27 mouse cellular contexts compared by ENCODE assay signal in genomic region chr19:25133959-25134358, GRCm38 (mm10).
"Had no signal": no experiment of that assay in that cellular context is flagged by ENCODE, and none has a peak within 500 bp of the region (broad histone marks: within the 10 kb centered on the region; RNA-seq: fewer than 3 reads in every experiment).

No protein-coding gene starts in this region.

- ATAC-seq: forebrain, embryonic 13.5 days; forebrain, embryonic 14.5 days; forebrain, embryonic 15.5 days; forebrain, postnatal 0 days had no signal

- DNase-seq: cerebellum, adult 9-10 months; cerebellum, adult 9-11 months; cerebellum, postnatal 10 days; cerebellum, postnatal 14 days; cerebellum, postnatal 25 days; cerebellum, postnatal 36 days; embryo, embryonic 11 days; forebrain, postnatal 0 days; gastrocnemius, adult 2 months; gastrocnemius, postnatal 10 days; gastrocnemius, postnatal 14 days; gastrocnemius, postnatal 25 days; gastrocnemius, postnatal 36 days; heart, adult 18-20 months; heart, adult 2 months had no signal

- H3K9ac ChIP-seq: embryonic facial prominence, embryonic 12.5 days; embryonic facial prominence, embryonic 13.5 days; embryonic facial prominence, embryonic 15.5 days; forebrain, embryonic 12.5 days; forebrain, embryonic 13.5 days; forebrain, embryonic 15.5 days; forebrain, postnatal 0 days; heart, embryonic 12.5 days had no signal

- H3K27ac ChIP-seq: embryonic facial prominence, embryonic 10.5 days; embryonic facial prominence, embryonic 12.5 days; embryonic facial prominence, embryonic 13.5 days; embryonic facial prominence, embryonic 15.5 days; forebrain, embryonic 10.5 days; forebrain, embryonic 12.5 days; forebrain, embryonic 13.5 days; forebrain, embryonic 15.5 days; gastrocnemius, adult 2 months; heart, adult 2 months had no signal

- H3K4me3 ChIP-seq: embryonic facial prominence, embryonic 10.5 days; embryonic facial prominence, embryonic 12.5 days; embryonic facial prominence, embryonic 13.5 days; embryonic facial prominence, embryonic 15.5 days; erythroblast, embryonic 14.5 days; forebrain, embryonic 10.5 days; forebrain, embryonic 12.5 days; forebrain, embryonic 13.5 days; forebrain, embryonic 15.5 days; gastrocnemius, adult 2 months; heart, adult 2 months; heart, embryonic 12.5 days had no signal

- H3K4me1 ChIP-seq: embryonic facial prominence, embryonic 12.5 days; embryonic facial prominence, embryonic 13.5 days; embryonic facial prominence, embryonic 15.5 days; forebrain, embryonic 10.5 days; forebrain, embryonic 12.5 days; forebrain, embryonic 13.5 days; forebrain, embryonic 15.5 days had no signal

- H3K9me3 ChIP-seq: embryonic facial prominence, embryonic 10.5 days; embryonic facial prominence, embryonic 12.5 days; embryonic facial prominence, embryonic 13.5 days; embryonic facial prominence, embryonic 15.5 days; forebrain, embryonic 10.5 days; forebrain, embryonic 12.5 days; forebrain, embryonic 13.5 days; forebrain, embryonic 15.5 days; heart, embryonic 12.5 days had no signal

- H3K27me3 ChIP-seq: embryonic facial prominence, embryonic 12.5 days; embryonic facial prominence, embryonic 13.5 days; embryonic facial prominence, embryonic 15.5 days; forebrain, embryonic 12.5 days; forebrain, embryonic 13.5 days; forebrain, embryonic 15.5 days; heart, embryonic 12.5 days had no signal

- H3K36me3 ChIP-seq: embryonic facial prominence, embryonic 10.5 days; embryonic facial prominence, embryonic 12.5 days; embryonic facial prominence, embryonic 13.5 days; embryonic facial prominence, embryonic 15.5 days; forebrain, embryonic 10.5 days; forebrain, embryonic 12.5 days; forebrain, embryonic 15.5 days; heart, embryonic 12.5 days had no signal

- H3K4me2 ChIP-seq: embryonic facial prominence, embryonic 12.5 days; embryonic facial prominence, embryonic 13.5 days; embryonic facial prominence, embryonic 15.5 days; forebrain, embryonic 12.5 days; forebrain, embryonic 13.5 days; forebrain, embryonic 15.5 days; heart, embryonic 11.5 days; heart, embryonic 12.5 days had no signal
